Comparison of ENCODE assay signal across 9 mouse cellular contexts in genomic region chr2:102166550-102167325, GRCm38 (mm10). TPM values are rescaled to one million over a fixed set of nuclear protein-coding genes. Genes with fewer than 3 reads are reported as not detected.
DNase-seq lines count a peak whose midpoint lies in the region; ATAC-seq and TF ChIP-seq lines count a peak whose summit lies in the region.
"Had no signal": no experiment of that assay in that cellular context is flagged by ENCODE, and none has a peak within 500 bp of the region (broad histone marks: within the 10 kb centered on the region; RNA-seq: fewer than 3 reads in every experiment).

No protein-coding gene starts in this region.

- H3K4me1 ChIP-seq in neural tube, embryonic 11.5 days (ENCODE audit: control insufficient read depth, insufficient read depth, low read length) = peaks cover 4% of the 10 kb centered on the region; the same call in 1 of the 2 replicates
- no peaks in the 10 kb centered on the region for H3K4me1 ChIP-seq in embryonic fibroblast, embryonic 13.5 days (ENCODE audit: control insufficient read depth, insufficient read depth, low read length)
- peaks cover 31% of the 10 kb centered on the region for H3K4me1 ChIP-seq in hindbrain, embryonic 13.5 days (replicated peaks)

- no peak for TF ChIP-seq CTCF in embryonic fibroblast, embryonic 13.5 days (IDR thresholded peaks at IDR 0.05; ENCODE audit: borderline replicate concordance, insufficient read depth, low read length)

- H3K36me3 ChIP-seq in neural tube, embryonic 11.5 days (ENCODE audit: control insufficient read depth, insufficient read depth, low read length) = no peaks in the 10 kb centered on the region
- H3K36me3 ChIP-seq in hindbrain, embryonic 13.5 days = no peaks in the 10 kb centered on the region

- WGBS in neural tube, embryonic 11.5 days = 35% methylated on average over 15 of the region's 15 CpGs
- 37% methylated on average over 15 of the region's 15 CpGs for WGBS in hindbrain, embryonic 13.5 days

- no peak overlapping the region for H3K9ac ChIP-seq in neural tube, embryonic 11.5 days (ENCODE audit: low read length)
- 0 out of 2 replicates have a peak overlapping the region, but pooled peaks have one; percentile 10 for H3K9ac ChIP-seq in hindbrain, embryonic 13.5 days
- H3K9ac ChIP-seq: limb, embryonic 12.5 days had no signal

- H3K27me3 ChIP-seq in neural tube, embryonic 11.5 days (ENCODE audit: control insufficient read depth, insufficient read depth, low read length) = no peaks in the 10 kb centered on the region
- no peaks in the 10 kb centered on the region for H3K27me3 ChIP-seq in hindbrain, embryonic 13.5 days
- H3K27me3 ChIP-seq: limb, embryonic 12.5 days had no signal

- no peak overlapping the region for H3K4me2 ChIP-seq in neural tube, embryonic 11.5 days (ENCODE audit: low read depth)
- 0 out of 2 replicates have a peak overlapping the region, but pooled peaks have one; percentile 13 for H3K4me2 ChIP-seq in hindbrain, embryonic 13.5 days
- H3K4me2 ChIP-seq: limb, embryonic 12.5 days had no signal

- H3K4me3 ChIP-seq in neural tube, embryonic 11.5 days (ENCODE audit: low read depth, low read length) = no peak overlapping the region
- no peak overlapping the region for H3K4me3 ChIP-seq in embryonic fibroblast, embryonic 13.5 days (ENCODE audit: insufficient read depth, low read length)
- H3K4me3 ChIP-seq in hindbrain, embryonic 13.5 days = no peak overlapping the region
- H3K4me3 ChIP-seq: limb, embryonic 12.5 days had no signal

- ATAC-seq in neural tube, embryonic 11.5 days (ENCODE audit: insufficient read depth, low FRiP score, low TSS enrichment) = peak; percentile 61
- peak; percentile 45 for ATAC-seq in hindbrain, embryonic 13.5 days (ENCODE audit: low FRiP score)

- H3K9me3 ChIP-seq in neural tube, embryonic 11.5 days (ENCODE audit: control insufficient read depth, low read length) = no peaks in the 10 kb centered on the region
- H3K9me3 ChIP-seq in hindbrain, embryonic 13.5 days = no peaks in the 10 kb centered on the region
- H3K9me3 ChIP-seq: limb, embryonic 12.5 days had no signal

- peak; percentile 60 for DNase-seq in neural tube, embryonic 11.5 days (ENCODE audit: low spot score)
- DNase-seq in neural tube, embryonic 10.5 days (ENCODE audit: extremely low spot score, low spot score) = no peak
- DNase-seq in lung, postnatal 14 days = peak; percentile 23
- DNase-seq in right cerebral cortex, postnatal 25 days = no peak
- no peak for DNase-seq in layer of hippocampus, adult 8-10 months (ENCODE audit: low spot score in 2 of 2)
- DNase-seq in left cerebral cortex, adult 18-20 months (ENCODE audit: low spot score in 2 of 2) = no peak

- no peak for TF ChIP-seq POLR2A in embryonic fibroblast, embryonic 13.5 days (IDR thresholded peaks at IDR 0.05; ENCODE audit: low read depth, low read length)

- 0 out of 2 replicates have a peak overlapping the region, but pooled peaks have one; percentile 7 for H3K27ac ChIP-seq in neural tube, embryonic 11.5 days (ENCODE audit: low read depth, low read length)
- H3K27ac ChIP-seq in embryonic fibroblast, embryonic 13.5 days (ENCODE audit: insufficient read depth, low read length) = peak overlapping the region; percentile 30
- H3K27ac ChIP-seq in hindbrain, embryonic 13.5 days = peak overlapping the region; percentile 64
- H3K27ac ChIP-seq: limb, embryonic 12.5 days had no signal

RNA-seq across cellular contexts. Expression of gene Ldlrad3, which starts 19.4 kb away (rescaled TPM):
- 56.2 and 64.9 TPM in 2 replicates for polyA plus RNA-seq in neural tube, embryonic 11.5 days (2014; fragmentation: Nextera tagmentation; extraction: Ambion mirVana)
- polyA plus RNA-seq in embryonic fibroblast, embryonic 13.5 days (2011; ENCODE audit: insufficient read length, low read depth, missing spikeins) = 10.7 and 19.6 TPM in 2 replicates
- polyA plus RNA-seq in hindbrain, embryonic 13.5 days (2015; fragmentation: Nextera tagmentation; extraction: Ambion mirVana) = 37.1 and 38.8 TPM in 2 replicates
- 10 to 100 TPM in 3 of 4 experiments, 1 to 10 TPM in 1; 10.0 to 13.2 (median 11.3) TPM for total RNA-seq in layer of hippocampus, adult 8-10 months (2022)
- total RNA-seq in left cerebral cortex, adult 18-20 months (2021) = 1 to 10 TPM; 7.8 to 8.8 TPM

Comparison
In these comparisons a context has a peak if more than half of its experiments do, and no peak if none do; other contexts are left out.
1. DNase-seq: peak in neural tube, embryonic 11.5 days (single experiment) and lung, postnatal 14 days (single experiment); none in neural tube, embryonic 10.5 days (single experiment), right cerebral cortex, postnatal 25 days (single experiment), layer of hippocampus, adult 8-10 months (0 of 2) and left cerebral cortex, adult 18-20 months (0 of 2).
2. H3K27ac ChIP-seq: peak in every context shown above with its lines; median percentile 64 in hindbrain, embryonic 13.5 days; 30 in embryonic fibroblast, embryonic 13.5 days; 7 in neural tube, embryonic 11.5 days.